Mouse (Mus musculus) heart, embryonic 15.5 days (tissue): ENCODE results near the gene Ap2b1. TPM values are rescaled to one million over a fixed set of nuclear protein-coding genes. Genes with fewer than 3 reads are reported as not detected.

ENCODE experiments used
- ATAC-seq: fragments of 200-750 bp; cut with Nextera tagmentation; replicated peaks from 2 replicates; pipeline ENCODE4 v1.8.0; 2017; ENCODE audit warnings: low read depth, moderate TSS enrichment; ENCODE audit not compliant: insufficient number of reproducible peaks, insufficient read depth, low FRiP score
- H3K27ac ChIP-seq: fragments of 300-500 bp; sonication (generic); 2 replicates; pipeline ENCODE4 v1.5.1; 2015; ENCODE audit warnings: mild to moderate bottlenecking, inconsistent platforms
- H3K27me3 ChIP-seq: fragments of 300-500 bp; sonication (generic); 2 replicates; pipeline ENCODE4 v1.6.1; 2015; ENCODE audit warnings: inconsistent platforms
- H3K36me3 ChIP-seq: fragments of 300-500 bp; sonication (generic); 2 replicates; pipeline ENCODE4 v1.6.1; 2015; ENCODE audit warnings: mild to moderate bottlenecking, inconsistent platforms
- H3K4me1 ChIP-seq: fragments of 300-500 bp; sonication (generic); replicated peaks from 2 replicates; pipeline ENCODE4 v1.6.1; 2015; ENCODE audit warnings: inconsistent platforms
- H3K4me2 ChIP-seq: fragments of 300-500 bp; sonication (generic); 2 replicates; pipeline ENCODE4 v1.6.1; 2015; ENCODE audit warnings: inconsistent platforms, mild to moderate bottlenecking, moderate library complexity
- H3K4me3 ChIP-seq: fragments of 300-500 bp; sonication (generic); 2 replicates; pipeline ENCODE4 v1.5.1; 2015; ENCODE audit warnings: mild to moderate bottlenecking, inconsistent platforms
- H3K9ac ChIP-seq: fragments of 300-500 bp; sonication (generic); 2 replicates; pipeline ENCODE4 v1.6.1; 2015; ENCODE audit warnings: mild to moderate bottlenecking, inconsistent platforms
- H3K9me3 ChIP-seq: fragments of 300-500 bp; sonication (generic); replicated peaks from 2 replicates; pipeline ENCODE4 v1.6.1; 2016; ENCODE audit warnings: inconsistent platforms
- WGBS: fragments of 180-500 bp; shearing (Covaris S2); methylation state at CpG from one replicate; pipeline ENCODE4 v1.1.7; 2015; ENCODE audit warnings: mixed read lengths; 5-methylcytosine and 5-hydroxymethylcytosine counted together
- polyA plus RNA-seq: library from polyadenylated mRNA; unstranded; fragments of >200 nt; fragmentation: Nextera tagmentation; extraction: Ambion mirVana; gene quantifications from 2 replicates; pipeline ENCODE4 v1.2.1, GENCODE M21; 2015

Ap2b1 gene
- polyA plus RNA-seq, 1 experiment from 2014 or later: 32.1 TPM

- Histone ChIP-seq H3K4me2 (no peak overlapping the region), H3K4me1 (peaks cover 7% of the 10 kb centered on the region; the same call in 1 of the 2 replicates), H3K27ac (no peak overlapping the region), H3K9me3 (no peaks in the 10 kb centered on the region), H3K27me3 (peaks cover 46% of the 10 kb centered on the region), H3K9ac (no peak overlapping the region), H3K4me3 (no peak overlapping the region), H3K36me3 (no peaks in the 10 kb centered on the region)
- WGBS: 31% methylated on average over 4 of the region's 4 CpGs
- ATAC-seq: no peak
These were observed 121.5 kb downstream of the Ap2b1 start for GRCm38 (mm10) chr11:83420338-83420737.

DNA sequence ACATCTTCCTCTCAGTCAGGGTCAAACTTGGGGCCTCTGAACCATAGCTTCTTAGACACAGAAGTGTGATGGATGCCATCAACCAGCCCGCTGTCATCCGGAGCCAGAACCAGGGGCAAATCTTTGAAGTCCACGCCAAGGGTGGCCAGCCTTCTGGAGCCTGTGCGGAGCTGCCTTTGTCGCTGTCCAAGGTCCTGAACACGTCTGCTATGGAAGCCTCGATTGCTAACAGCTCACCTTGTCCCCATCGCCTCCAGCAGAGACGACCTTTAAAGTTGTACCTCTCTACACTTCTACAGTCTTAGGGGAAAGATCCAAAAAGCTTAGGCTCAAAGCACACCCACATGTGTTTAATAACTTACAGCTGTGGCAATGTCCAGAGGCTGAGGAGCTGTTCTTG lies 122.5 kb downstream of the Ap2b1 start:
- Histone ChIP-seq H3K27me3 (peaks cover 55% of the 10 kb centered on the region), H3K4me3 (no peak overlapping the region), H3K27ac (no peak overlapping the region), H3K9ac (no peak overlapping the region), H3K4me2 (no peak overlapping the region), H3K9me3 (no peaks in the 10 kb centered on the region), H3K4me1 (peaks cover 7% of the 10 kb centered on the region; the same call in 1 of the 2 replicates), H3K36me3 (no peaks in the 10 kb centered on the region)
- ATAC-seq: no peak
- WGBS: 3% methylated on average over 9 of the region's 9 CpGs

DNA sequence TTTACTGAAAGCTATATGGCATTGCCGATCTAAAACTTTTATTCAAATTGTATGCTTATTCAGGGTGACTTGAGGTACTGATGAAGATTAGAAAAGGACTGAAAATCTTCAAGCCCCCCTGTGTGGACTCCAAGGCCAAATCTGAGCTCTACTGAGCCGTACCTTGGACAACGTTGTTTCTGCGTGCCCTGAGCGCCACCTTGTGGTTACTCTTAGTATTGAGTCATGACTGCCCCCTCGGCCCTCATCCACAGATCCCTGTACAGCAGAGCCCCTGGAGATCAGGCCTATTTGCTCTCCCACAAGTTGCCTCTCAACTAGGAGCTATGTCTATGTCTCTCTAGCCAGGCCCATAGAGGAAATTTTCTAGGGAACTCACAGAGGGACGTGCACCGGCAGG lies 125.9 kb downstream of the Ap2b1 start:
- 5% methylated on average over 8 of the region's 8 CpGs for WGBS
- H3K4me3 ChIP-seq: no peak overlapping the region
- peak; percentile 54; the same call in 1 of the 2 replicates for ATAC-seq

GRCm38 (mm10) chr11:83426964-83427363 lies 128.1 kb downstream of the Ap2b1 start:
- Histone ChIP-seq H3K9ac (no peak overlapping the region; the same call in 1 of the 2 replicates), H3K36me3 (no peaks in the 10 kb centered on the region), H3K27me3 (peaks cover 42% of the 10 kb centered on the region), H3K4me3 (peak overlapping the region; percentile 19; the same call in 1 of the 2 replicates), H3K4me2 (peak overlapping the region; percentile 52), H3K27ac (no peak overlapping the region), H3K4me1 (peaks cover 21% of the 10 kb centered on the region), H3K9me3 (no peaks in the 10 kb centered on the region)
- 29% methylated on average over 17 of the region's 17 CpGs for WGBS
- ATAC-seq: no peak

More for the DNA sequence above, 125.9 kb downstream of the Ap2b1 start:
- Histone ChIP-seq H3K9ac (no peak overlapping the region), H3K9me3 (no peaks in the 10 kb centered on the region), H3K36me3 (no peaks in the 10 kb centered on the region), H3K4me1 (peaks cover 10% of the 10 kb centered on the region), H3K27ac (no peak overlapping the region), H3K27me3 (peaks cover 56% of the 10 kb centered on the region), H3K4me2 (no peak overlapping the region)

DNA sequence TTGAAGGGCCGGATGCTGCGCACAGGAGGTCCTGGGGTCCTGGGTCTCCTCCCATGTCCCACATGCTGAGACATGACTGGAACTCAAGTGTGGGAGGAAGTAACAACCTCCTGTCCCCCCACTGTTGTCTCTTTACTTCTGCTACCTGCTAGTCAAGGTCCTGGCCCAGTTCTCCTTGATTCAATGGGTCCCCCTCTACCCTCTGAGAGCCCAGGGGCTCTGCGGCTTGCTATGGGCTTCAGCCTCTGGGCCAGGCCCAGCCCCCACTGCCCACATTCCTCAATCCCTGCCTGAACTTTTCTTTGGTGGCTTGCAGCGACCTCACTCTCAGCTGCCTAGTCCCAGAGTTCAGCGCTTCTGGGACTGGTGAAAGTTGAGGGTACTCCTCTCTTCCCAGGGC lies 130.5 kb downstream of the Ap2b1 start, which contains the start of gene Gas2l2:
Gas2l2 (minus strand) TSS at position 101 of the 400 bp plus-strand sequence.
- H3K4me2 ChIP-seq: peak within 1 kb of the TSS; percentile 18; the same call in 1 of the 2 replicates
- H3K9me3 ChIP-seq: no peaks in the 10 kb centered on the region
- peaks cover 38% of the 10 kb centered on the region for H3K27me3 ChIP-seq
- H3K4me3 ChIP-seq: no peak within 1 kb of the TSS
- WGBS: 55% methylated on average over 5 of the region's 5 CpGs
- no peak for ATAC-seq
- no peak within 1 kb of the TSS for H3K9ac ChIP-seq
- H3K27ac ChIP-seq: no peak within 1 kb of the TSS
- peaks cover 25% of the 10 kb centered on the region for H3K4me1 ChIP-seq
- H3K36me3 ChIP-seq: no peaks in the 10 kb centered on the region

GRCm38 (mm10) chr11:83432533-83432932 lies 133.7 kb downstream of the Ap2b1 start:
- H3K27me3 ChIP-seq: peaks cover 14% of the 10 kb centered on the region
- no peak overlapping the region for H3K9ac ChIP-seq
- H3K4me3 ChIP-seq: no peak overlapping the region
- no peak for ATAC-seq
- peaks cover 19% of the 10 kb centered on the region for H3K4me1 ChIP-seq
- no peaks in the 10 kb centered on the region for H3K9me3 ChIP-seq
- 57% methylated on average over 2 of the region's 2 CpGs for WGBS
- no peaks in the 10 kb centered on the region for H3K36me3 ChIP-seq
- no peak overlapping the region for H3K4me2 ChIP-seq
- 0 out of 2 replicates have a peak overlapping the region, but pooled peaks have one; percentile 28 for H3K27ac ChIP-seq

- 76% methylated on average over 1 of the region's 1 CpGs for WGBS
These were observed 138.6 kb downstream of the Ap2b1 start, which contains the start of gene 1700020L24Rik for GRCm38 (mm10) chr11:83437377-83437776. TSS of gene 1700020L24Rik (plus strand) at chr11:83437677.

DNA sequence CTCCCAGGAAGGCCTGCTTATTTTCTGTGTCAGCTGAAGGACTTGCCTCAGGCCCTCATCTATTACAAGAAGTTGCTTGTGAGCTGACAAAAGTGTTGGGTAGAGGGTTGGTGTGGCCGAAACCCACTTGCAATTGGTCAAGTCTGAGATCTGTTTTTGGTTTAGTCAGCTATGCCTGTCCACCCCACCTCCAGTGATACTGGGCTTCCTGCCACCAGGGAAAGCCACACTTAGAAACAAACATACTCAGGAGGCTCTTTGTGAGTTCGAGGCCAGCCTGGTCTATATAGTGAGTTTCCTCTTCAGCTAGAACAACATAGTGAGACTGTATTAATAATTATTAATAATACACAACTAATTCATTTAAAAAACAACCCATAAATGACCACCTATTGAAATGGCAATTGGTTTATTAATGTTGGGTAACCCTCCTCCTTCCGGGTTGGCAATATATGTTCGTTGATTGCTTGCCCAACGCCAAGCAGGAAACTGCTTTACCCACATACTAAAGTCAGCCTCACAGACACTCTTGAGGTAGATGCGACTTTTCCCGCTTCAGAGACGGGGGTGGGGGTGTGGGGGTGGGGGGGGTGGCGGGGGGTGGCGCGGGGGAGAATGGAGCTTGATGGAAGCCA lies 140.7 kb downstream of the Ap2b1 start:
- no peak overlapping the region for H3K27ac ChIP-seq
- no peak overlapping the region for H3K9ac ChIP-seq
- ATAC-seq: no peak
- H3K4me3 ChIP-seq: peak overlapping the region; percentile 58
- H3K9me3 ChIP-seq: no peaks in the 10 kb centered on the region
- peaks cover 39% of the 10 kb centered on the region for H3K4me1 ChIP-seq
- peak overlapping the region; percentile 85 for H3K4me2 ChIP-seq
- H3K27me3 ChIP-seq: peaks cover 35% of the 10 kb centered on the region
- WGBS: 28% methylated on average over 11 of the region's 11 CpGs
- H3K36me3 ChIP-seq: no peaks in the 10 kb centered on the region

More at GRCm38 (mm10) chr11:83437377-83437776, 138.6 kb downstream of the Ap2b1 start, which contains the start of gene 1700020L24Rik:
- H3K27ac ChIP-seq: no peak within 1 kb of the TSS
- peaks cover 13% of the 10 kb centered on the region for H3K27me3 ChIP-seq
- H3K36me3 ChIP-seq: no peaks in the 10 kb centered on the region
- H3K9ac ChIP-seq: no peak within 1 kb of the TSS
- no peaks in the 10 kb centered on the region for H3K9me3 ChIP-seq
- H3K4me2 ChIP-seq: no peak within 1 kb of the TSS
- no peak within 1 kb of the TSS for H3K4me3 ChIP-seq
- no peak for ATAC-seq
- peaks cover 20% of the 10 kb centered on the region for H3K4me1 ChIP-seq

- peaks cover 45% of the 10 kb centered on the region for H3K4me1 ChIP-seq
- peak overlapping the region; percentile 58 for H3K4me3 ChIP-seq
- peak overlapping the region; percentile 85 for H3K4me2 ChIP-seq
- peak overlapping the region; percentile 71; the same call in 1 of the 2 replicates for H3K27ac ChIP-seq
- no peaks in the 10 kb centered on the region for H3K9me3 ChIP-seq
- peak; percentile 88 for ATAC-seq
- under 1% methylated on average over 66 of the region's 75 CpGs for WGBS
- H3K27me3 ChIP-seq: peaks cover 43% of the 10 kb centered on the region
- H3K9ac ChIP-seq: peak overlapping the region; percentile 53
- H3K36me3 ChIP-seq: no peaks in the 10 kb centered on the region
These were observed 141.5 kb downstream of the Ap2b1 start for GRCm38 (mm10) chr11:83440081-83441064.

- Histone ChIP-seq H3K36me3 (no peaks in the 10 kb centered on the region), H3K27me3 (peaks cover 52% of the 10 kb centered on the region), H3K4me1 (peaks cover 45% of the 10 kb centered on the region), H3K9me3 (no peaks in the 10 kb centered on the region), H3K4me2 (peak overlapping the region; percentile 85), H3K4me3 (peak overlapping the region; percentile 58), H3K9ac (peak overlapping the region; percentile 53), H3K27ac (peak overlapping the region; percentile 71)
- ATAC-seq: peak; percentile 28
- 22% methylated on average over 7 of the region's 7 CpGs for WGBS
These were observed 142.4 kb downstream of the Ap2b1 start for GRCm38 (mm10) chr11:83441235-83441634.
